Mouse (Mus musculus): ENCODE measurements around the gene Cdh18. TPM values are rescaled to one million over a fixed set of nuclear protein-coding genes. Genes with fewer than 3 reads are reported as not detected.
"Not testable (repeated sequence)": the region's sequence is repeated elsewhere in the genome, so short reads cannot be mapped to it uniquely, and the experiment has no call there.

The Cdh18 gene
- polyA plus RNA-seq, 1 experiment from 2014 or later = 0.95 TPM

- Histone ChIP-seq H3K27me3 (no peaks in the 10 kb centered on the region), H3K9ac (no peak overlapping the region), H3K9me3 (no peaks in the 10 kb centered on the region), H3K4me3 (replicated peaks) (no peak overlapping the region), H3K4me2 (no peak overlapping the region), H3K4me1 (no peaks in the 10 kb centered on the region), H3K27ac (no peak overlapping the region), H3K36me3 (replicated peaks) (no peaks in the 10 kb centered on the region)
- WGBS = 35% methylated on average over 5 of the region's 5 CpGs
- ATAC-seq (ENCODE audit: low FRiP score) = no peak
Observed at GRCm38 (mm10) chr15:23104668-23105380, 556.0 kb downstream of the Cdh18 start.

- Histone ChIP-seq H3K9me3 (no peaks in the 10 kb centered on the region), H3K27me3 (no peaks in the 10 kb centered on the region), H3K4me2 (no peak overlapping the region), H3K36me3 (replicated peaks) (no peaks in the 10 kb centered on the region), H3K9ac (no peak overlapping the region), H3K4me3 (replicated peaks) (no peak overlapping the region), H3K27ac (no peak overlapping the region), H3K4me1 (no peaks in the 10 kb centered on the region)
- ATAC-seq (ENCODE audit: low FRiP score) = peak; percentile 74
- WGBS = 37% methylated on average over 6 of the region's 6 CpGs
Observed at GRCm38 (mm10) chr15:23134950-23135715, 586.3 kb downstream of the Cdh18 start.

- Histone ChIP-seq H3K9ac (no peak overlapping the region), H3K4me2 (no peak overlapping the region), H3K4me3 (replicated peaks) (no peak overlapping the region), H3K27me3 (no peaks in the 10 kb centered on the region), H3K4me1 (no peaks in the 10 kb centered on the region), H3K27ac (no peak overlapping the region), H3K36me3 (replicated peaks) (no peaks in the 10 kb centered on the region), H3K9me3 (no peaks in the 10 kb centered on the region)
- ATAC-seq (ENCODE audit: low FRiP score) = no peak
- 78% methylated on average over 3 of the region's 3 CpGs for WGBS
Observed at GRCm38 (mm10) chr15:23136971-23137370, 588.1 kb downstream of the Cdh18 start.

- WGBS = 75% methylated on average over 1 of the region's 1 CpGs
- not testable (repeated sequence) for H3K4me2 ChIP-seq; H3K4me1 ChIP-seq; ATAC-seq (ENCODE audit: low FRiP score); H3K4me3 ChIP-seq (replicated peaks); H3K36me3 ChIP-seq (replicated peaks); H3K9me3 ChIP-seq; H3K9ac ChIP-seq; H3K27me3 ChIP-seq; H3K27ac ChIP-seq
Observed at GRCm38 (mm10) chr15:23142907-23143306, 594.1 kb downstream of the Cdh18 start.

- Histone ChIP-seq H3K4me1 (no peaks in the 10 kb centered on the region), H3K9me3 (no peaks in the 10 kb centered on the region), H3K4me3 (replicated peaks) (no peak overlapping the region), H3K27ac (no peak overlapping the region), H3K27me3 (no peaks in the 10 kb centered on the region), H3K4me2 (no peak overlapping the region), H3K36me3 (replicated peaks) (no peaks in the 10 kb centered on the region), H3K9ac (no peak overlapping the region)
- ATAC-seq (ENCODE audit: low FRiP score) = no peak
- 78% methylated on average over 2 of the region's 2 CpGs for WGBS
Observed at GRCm38 (mm10) chr15:23155883-23156282, 607.1 kb downstream of the Cdh18 start.

- Histone ChIP-seq H3K9ac (no peak overlapping the region), H3K4me3 (replicated peaks) (no peak overlapping the region), H3K27me3 (no peaks in the 10 kb centered on the region), H3K4me1 (no peaks in the 10 kb centered on the region), H3K9me3 (no peaks in the 10 kb centered on the region), H3K27ac (no peak overlapping the region), H3K4me2 (no peak overlapping the region), H3K36me3 (replicated peaks) (no peaks in the 10 kb centered on the region)
- 93% methylated on average over 4 of the region's 4 CpGs for WGBS
- ATAC-seq (ENCODE audit: low FRiP score) = no peak
Observed at GRCm38 (mm10) chr15:23164869-23165268, 616.0 kb downstream of the Cdh18 start.

- ATAC-seq (ENCODE audit: low FRiP score) = no peak
- no peaks in the 10 kb centered on the region for H3K36me3 ChIP-seq (replicated peaks)
- H3K4me2 ChIP-seq = no peak overlapping the region
- H3K9me3 ChIP-seq = no peaks in the 10 kb centered on the region
- H3K27me3 ChIP-seq = no peaks in the 10 kb centered on the region
- 79% methylated on average over 5 of the region's 5 CpGs for WGBS
- H3K9ac ChIP-seq = no peak overlapping the region
- no peaks in the 10 kb centered on the region for H3K4me1 ChIP-seq
- no peak overlapping the region for H3K4me3 ChIP-seq (replicated peaks)
- no peak overlapping the region for H3K27ac ChIP-seq
Observed at GRCm38 (mm10) chr15:23174623-23175022, 625.8 kb downstream of the Cdh18 start.

GRCm38 (mm10) chr15:23212068-23212467 lies 663.2 kb downstream of the Cdh18 start:
- no peak for ATAC-seq (ENCODE audit: low FRiP score)
- H3K4me1 ChIP-seq = no peaks in the 10 kb centered on the region
- H3K27me3 ChIP-seq = no peaks in the 10 kb centered on the region
- no peak overlapping the region for H3K4me2 ChIP-seq
- no peak overlapping the region for H3K9ac ChIP-seq
- WGBS = 88% methylated on average over 3 of the region's 3 CpGs
- no peaks in the 10 kb centered on the region for H3K9me3 ChIP-seq
- H3K4me3 ChIP-seq (replicated peaks) = no peak overlapping the region
- H3K27ac ChIP-seq = no peak overlapping the region
- H3K36me3 ChIP-seq (replicated peaks) = no peaks in the 10 kb centered on the region

- Histone ChIP-seq H3K4me1 (no peaks in the 10 kb centered on the region), H3K9ac (no peak overlapping the region), H3K9me3 (no peaks in the 10 kb centered on the region), H3K4me3 (replicated peaks) (no peak overlapping the region), H3K27ac (no peak overlapping the region), H3K4me2 (no peak overlapping the region), H3K27me3 (no peaks in the 10 kb centered on the region), H3K36me3 (replicated peaks) (no peaks in the 10 kb centered on the region)
- ATAC-seq (ENCODE audit: low FRiP score) = no peak
- 80% methylated on average over 2 of the region's 2 CpGs for WGBS
Observed at GRCm38 (mm10) chr15:23230616-23231015, 681.8 kb downstream of the Cdh18 start.

GRCm38 (mm10) chr15:23257751-23258440 lies 709.1 kb downstream of the Cdh18 start:
- H3K9me3 ChIP-seq = no peaks in the 10 kb centered on the region
- no peaks in the 10 kb centered on the region for H3K36me3 ChIP-seq (replicated peaks)
- WGBS = 39% methylated on average over 5 of the region's 5 CpGs
- no peak for ATAC-seq (ENCODE audit: low FRiP score)
- no peak overlapping the region for H3K27ac ChIP-seq
- no peaks in the 10 kb centered on the region for H3K27me3 ChIP-seq
- H3K4me3 ChIP-seq (replicated peaks) = no peak overlapping the region
- no peak overlapping the region for H3K9ac ChIP-seq
- no peak overlapping the region for H3K4me2 ChIP-seq
- H3K4me1 ChIP-seq = no peaks in the 10 kb centered on the region

- Histone ChIP-seq H3K4me2 (no peak overlapping the region), H3K27ac (no peak overlapping the region), H3K9me3 (no peaks in the 10 kb centered on the region), H3K9ac (no peak overlapping the region), H3K4me1 (no peaks in the 10 kb centered on the region), H3K4me3 (replicated peaks) (no peak overlapping the region), H3K36me3 (replicated peaks) (no peaks in the 10 kb centered on the region), H3K27me3 (no peaks in the 10 kb centered on the region)
- WGBS = 81% methylated on average over 4 of the region's 4 CpGs
- ATAC-seq (ENCODE audit: low FRiP score) = no peak
Observed at GRCm38 (mm10) chr15:23278421-23278820, 729.6 kb downstream of the Cdh18 start.

GRCm38 (mm10) chr15:23305018-23305417 lies 756.2 kb downstream of the Cdh18 start:
- H3K9ac ChIP-seq = no peak overlapping the region

More at GRCm38 (mm10) chr15:23305018-23305417, 756.2 kb downstream of the Cdh18 start:
- ATAC-seq (ENCODE audit: low FRiP score) = no peak
- Histone ChIP-seq H3K36me3 (replicated peaks) (no peaks in the 10 kb centered on the region), H3K9me3 (no peaks in the 10 kb centered on the region), H3K4me3 (replicated peaks) (no peak overlapping the region), H3K27ac (no peak overlapping the region), H3K4me1 (no peaks in the 10 kb centered on the region), H3K4me2 (no peak overlapping the region), H3K27me3 (no peaks in the 10 kb centered on the region)
- WGBS = 43% methylated on average over 1 of the region's 1 CpGs
